Mouse (Mus musculus) kidney, adult 2 months (tissue): ENCODE measurements around the gene Spaca9.

Experiments used
- CTCF ChIP-seq: fragments of 200-500 bp; conservative IDR thresholded peaks from 2 replicates; pipeline ENCODE4 v1.5.1; 2011; ENCODE audit warnings: low read depth, mild to moderate bottlenecking, control low read depth, low read length, moderate library complexity, mixed read lengths; ENCODE audit not compliant: insufficient read depth, insufficient read length
- POLR2A ChIP-seq: fragments of 200-500 bp; IDR thresholded peaks from one replicate; pipeline ENCODE4 v1.6.1; 2011; ENCODE audit warnings: low read depth, low read length, control low read depth

DNA sequence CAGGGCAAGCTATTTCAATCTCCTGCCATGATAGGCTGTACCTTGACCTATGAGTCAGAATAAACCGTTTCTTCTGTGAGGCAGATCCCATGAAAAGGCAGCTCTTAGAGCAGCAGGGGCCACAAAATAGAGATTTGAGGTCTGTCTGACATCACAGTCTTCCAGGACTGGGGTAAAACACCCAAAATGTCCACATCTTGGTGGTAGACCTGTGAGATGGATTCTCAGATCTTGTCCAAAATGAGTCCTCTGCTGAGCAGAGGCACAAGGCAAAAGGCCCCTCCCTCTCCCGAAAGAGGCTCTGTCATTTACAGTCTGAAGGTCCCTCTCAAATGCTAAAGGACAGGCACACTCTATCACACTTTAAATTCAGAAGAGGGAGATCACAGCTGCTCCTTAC, 48.2 kb upstream of the Spaca9 start:
- TF ChIP-seq CTCF (no peak), POLR2A (no peak)
